Mouse (Mus musculus): Measurements from ENCODE around the gene Plekhg6. TPM values are rescaled to one million over a fixed set of nuclear protein-coding genes. Genes with fewer than 3 reads are reported as not detected.

Plekhg6 gene
- 0.12 and 0.14 TPM in 2 replicates for polyA plus RNA-seq (2012; rRNA removed)

GRCm38 (mm10) chr6:125380372-125381360, at the start of gene Plekhg6:
Plekhg6 (minus strand) TSS chr6:125380793.

GRCm38 (mm10) chr6:125348721-125349574, 31.6 kb downstream of the Plekhg6 start, which contains the start of gene Tnfrsf1a:
Tnfrsf1a (plus strand) TSS chr6:125349362.

GRCm38 (mm10) chr6:125320323-125320722, 60.3 kb downstream of the Plekhg6 start, which contains the start of gene Scnn1a:
Scnn1a (plus strand) TSS chr6:125320659.

GRCm38 (mm10) chr6:125313546-125314230, 66.9 kb downstream of the Plekhg6 start, which contains the start of gene Ltbr:
Ltbr (minus strand) TSS chr6:125313885.

Other genes starting within 250 kb of the Plekhg6 start
- gene Nop2, start 248.9 kb downstream of the Plekhg6 start, polyA plus RNA-seq (2012; rRNA removed): 45.9 and 58.2 TPM in 2 replicates
- gene Iffo1, start 235.6 kb downstream of the Plekhg6 start, polyA plus RNA-seq (2012; rRNA removed): 26.0 and 30.3 TPM in 2 replicates
- 3,932 and 4,365 TPM in 2 replicates for gene Gapdh, start 214.3 kb downstream of the Plekhg6 start, polyA plus RNA-seq (2012; rRNA removed)
- gene Ncapd2, start 189.1 kb downstream of the Plekhg6 start, polyA plus RNA-seq (2012; rRNA removed): 349 and 495 TPM in 2 replicates
- 84.9 and 134 TPM in 2 replicates for gene Mrpl51, start 189.0 kb downstream of the Plekhg6 start, polyA plus RNA-seq (2012; rRNA removed)
- gene Vamp1, start 165.2 kb downstream of the Plekhg6 start, polyA plus RNA-seq (2012; rRNA removed): 10.6 and 11.9 TPM in 2 replicates
- gene Tapbpl, start 148.9 kb downstream of the Plekhg6 start, polyA plus RNA-seq (2012; rRNA removed): 1.1 and 1.3 TPM in 2 replicates
- gene Cd27, start 143.8 kb downstream of the Plekhg6 start, polyA plus RNA-seq (2012; rRNA removed): 0.18 and 0.21 TPM in 2 replicates
- gene Tuba3a, start 94.8 kb downstream of the Plekhg6 start, polyA plus RNA-seq (2012; rRNA removed): 0.06 and 0.26 TPM in 2 replicates
- gene Ltbr, start 66.9 kb downstream of the Plekhg6 start, polyA plus RNA-seq (2012; rRNA removed): 15.1 and 22.4 TPM in 2 replicates
- gene Scnn1a, start 60.1 kb downstream of the Plekhg6 start, polyA plus RNA-seq (2012; rRNA removed): 0.61 and 1.2 TPM in 2 replicates
- gene Tnfrsf1a, start 31.4 kb downstream of the Plekhg6 start, polyA plus RNA-seq (2012; rRNA removed): 20.2 and 32.1 TPM in 2 replicates
- 21.6 and 30.2 TPM in 2 replicates for gene Cd9, start 114.0 kb upstream of the Plekhg6 start, polyA plus RNA-seq (2012; rRNA removed)
- 14.5 and 17.4 TPM in 2 replicates for gene Vwf, start 166.0 kb upstream of the Plekhg6 start, polyA plus RNA-seq (2012; rRNA removed)